Mouse (Mus musculus) urinary bladder, postnatal 4 days (tissue): ENCODE results near the gene Adprm.
"Not testable (repeated sequence)": the region's sequence is repeated elsewhere in the genome, so short reads cannot be mapped to it uniquely, and the experiment has no call there.

Experiments
- DNase-seq, 2 experiments: peaks; one replicate each; pipeline ENCODE4 v3.0.0; 2021 to 2022; ENCODE audit warnings: low spot score in 2 of 2

The Adprm gene

DNA sequence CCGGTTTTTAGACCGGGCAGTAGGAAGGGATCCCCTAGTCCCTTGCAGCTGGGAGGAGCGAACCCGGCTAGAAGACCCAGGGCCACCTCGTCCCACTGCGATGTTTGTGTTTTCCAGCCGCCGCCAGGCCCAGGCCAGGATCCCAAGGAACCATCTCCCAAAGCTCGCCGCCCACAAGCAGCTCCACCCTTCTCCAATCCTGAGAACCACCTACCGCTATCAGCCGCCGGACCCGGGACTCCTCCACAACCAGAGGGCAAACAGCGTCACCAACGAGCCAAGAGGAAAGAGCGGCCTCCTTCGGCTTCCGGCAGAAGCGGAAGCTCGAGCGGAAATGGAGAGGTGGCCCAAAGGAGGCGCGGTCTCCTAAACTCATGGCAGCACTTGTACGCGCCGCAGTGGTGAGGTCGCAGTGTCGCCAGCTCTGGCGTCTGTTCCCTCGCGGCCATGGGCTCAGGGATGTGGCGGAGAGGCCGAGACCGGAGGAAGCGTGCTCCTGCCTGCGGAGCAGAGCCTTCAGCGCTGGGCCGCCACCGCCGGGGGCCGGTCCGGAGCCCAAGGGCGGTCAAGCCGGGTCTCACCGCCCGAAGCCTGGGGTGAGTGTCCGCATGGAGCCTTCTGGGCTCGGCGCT is at the start of gene Adprm, which contains the start of gene Sco1:
TSS of gene Adprm (minus strand) at position 274 of the 632 bp plus-strand sequence.
TSS of gene Sco1 (plus strand) at position 350 of the 632 bp plus-strand sequence.
- DNase-seq, result peak; percentile 83 to 87

- no peak for DNase-seq
Measured at GRCm38 (mm10) chr11:67101713-67102112, 49.3 kb upstream of the Adprm start.

GRCm38 (mm10) chr11:67100169-67100568 is 47.8 kb upstream of the Adprm start:
- DNase-seq, result peak in 1 of 2 experiments; percentile 51

GRCm38 (mm10) chr11:67099241-67099640 is 46.8 kb upstream of the Adprm start:
- peak in 1 of 2 experiments; percentile 56 for DNase-seq

GRCm38 (mm10) chr11:67098427-67098826 is 46.0 kb upstream of the Adprm start:
- peak in 1 of 2 experiments; percentile 44 for DNase-seq

DNA sequence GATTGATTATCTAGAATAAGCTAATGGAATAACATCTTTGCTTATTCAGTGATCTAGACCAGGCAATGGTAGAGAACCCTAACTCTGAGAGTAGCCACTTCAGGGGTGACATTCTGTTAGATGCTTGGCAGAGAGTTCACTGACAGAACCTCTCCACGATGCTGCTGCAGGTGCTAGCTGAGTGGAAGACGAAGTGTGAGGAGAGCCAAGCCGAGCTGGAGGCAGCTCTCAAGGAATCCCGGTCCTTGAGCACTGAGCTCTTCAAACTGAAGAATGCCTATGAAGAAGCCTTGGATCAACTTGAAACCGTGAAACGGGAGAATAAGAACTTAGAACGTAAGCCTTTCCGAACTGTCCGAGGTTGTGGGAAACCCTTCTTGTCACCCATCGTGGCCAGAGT is 45.3 kb upstream of the Adprm start:
- peak in 1 of 2 experiments; percentile 53 for DNase-seq

DNA sequence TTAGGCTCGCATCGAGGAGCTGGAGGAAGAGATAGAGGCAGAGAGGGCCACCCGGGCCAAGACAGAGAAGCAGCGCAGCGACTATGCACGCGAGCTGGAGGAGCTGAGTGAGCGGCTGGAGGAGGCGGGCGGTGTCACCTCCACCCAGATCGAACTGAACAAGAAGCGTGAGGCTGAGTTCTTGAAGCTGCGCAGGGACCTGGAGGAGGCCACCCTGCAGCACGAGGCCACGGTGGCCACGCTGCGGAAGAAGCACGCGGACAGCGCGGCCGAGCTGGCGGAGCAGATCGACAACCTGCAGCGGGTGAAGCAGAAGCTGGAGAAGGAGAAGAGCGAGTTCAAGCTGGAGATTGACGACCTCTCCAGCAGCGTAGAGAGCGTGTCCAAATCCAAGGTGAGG is 42.1 kb upstream of the Adprm start:
- peak in 1 of 2 experiments; percentile 58 for DNase-seq

GRCm38 (mm10) chr11:67093652-67094051 is 41.3 kb upstream of the Adprm start:
- no peak for DNase-seq

GRCm38 (mm10) chr11:67093201-67093600 is 40.8 kb upstream of the Adprm start:
- DNase-seq, result peak in 1 of 2 experiments; percentile 54

DNA sequence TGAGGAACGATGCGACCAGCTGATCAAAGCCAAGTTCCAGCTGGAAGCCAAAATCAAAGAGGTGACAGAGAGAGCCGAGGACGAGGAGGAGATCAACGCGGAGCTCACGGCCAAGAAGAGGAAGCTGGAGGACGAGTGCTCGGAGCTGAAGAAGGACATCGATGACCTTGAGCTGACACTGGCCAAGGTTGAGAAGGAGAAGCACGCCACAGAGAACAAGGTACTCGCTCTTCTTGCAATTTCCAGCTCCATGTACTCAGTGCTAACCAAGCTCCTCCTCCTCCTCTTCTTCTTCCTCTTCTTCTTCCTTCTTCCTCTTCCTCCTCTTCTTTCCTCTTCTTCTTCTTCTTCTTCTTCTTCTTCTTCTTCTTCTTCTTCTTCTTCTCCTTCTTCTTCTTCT is 40.0 kb upstream of the Adprm start:
- not testable (repeated sequence) for DNase-seq

DNA sequence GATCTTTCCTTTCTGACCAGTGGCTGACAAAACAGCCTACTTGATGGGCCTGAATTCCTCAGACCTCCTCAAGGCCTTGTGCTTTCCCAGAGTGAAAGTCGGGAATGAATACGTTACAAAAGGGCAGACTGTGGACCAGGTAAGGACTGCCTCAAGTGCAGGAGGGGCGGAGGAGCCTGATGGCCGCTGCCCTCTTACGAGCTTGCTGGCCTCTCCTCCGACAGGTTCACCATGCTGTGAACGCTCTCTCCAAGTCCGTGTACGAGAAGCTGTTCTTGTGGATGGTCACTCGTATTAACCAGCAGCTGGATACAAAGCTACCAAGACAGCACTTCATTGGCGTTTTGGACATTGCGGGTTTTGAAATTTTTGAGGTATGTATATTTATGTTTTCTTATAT is 34.8 kb upstream of the Adprm start:
- DNase-seq, result no peak

DNA sequence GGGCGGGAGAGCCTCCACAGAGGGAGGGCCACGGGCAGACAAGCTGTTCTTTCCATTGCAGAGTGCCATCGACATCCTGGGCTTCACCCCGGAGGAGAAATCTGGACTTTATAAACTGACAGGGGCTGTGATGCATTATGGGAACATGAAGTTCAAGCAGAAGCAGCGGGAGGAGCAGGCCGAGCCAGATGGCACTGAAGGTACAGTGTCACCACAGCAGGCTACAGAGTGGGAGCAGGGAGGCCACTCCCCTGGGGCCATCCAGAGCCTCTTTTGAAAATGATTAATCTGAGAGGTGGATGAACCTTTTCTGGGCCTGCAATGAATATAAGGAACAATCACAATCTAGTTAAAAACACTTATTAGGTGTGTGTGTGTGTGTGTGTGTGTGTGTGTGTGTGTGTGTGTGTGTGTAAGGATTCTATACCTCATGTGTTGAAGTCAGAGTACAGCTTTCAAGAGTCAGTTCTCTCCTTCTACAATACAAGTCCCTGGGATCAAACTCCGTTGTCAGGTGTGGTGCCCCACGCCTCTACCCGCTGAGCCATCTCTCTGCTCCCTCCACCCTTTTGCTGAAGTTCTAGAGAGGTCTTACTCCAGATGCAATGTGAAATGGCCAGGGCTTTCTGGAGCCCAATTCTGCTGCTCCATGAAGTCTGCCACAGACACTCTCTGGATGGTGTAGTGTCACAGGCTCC is 34.2 kb upstream of the Adprm start:
- no peak for DNase-seq

GRCm38 (mm10) chr11:67085489-67085888 is 33.1 kb upstream of the Adprm start:
- peak; percentile 32 to 75 for DNase-seq

- no peak for DNase-seq
Measured at GRCm38 (mm10) chr11:67083712-67084340, 31.4 kb upstream of the Adprm start.

DNA sequence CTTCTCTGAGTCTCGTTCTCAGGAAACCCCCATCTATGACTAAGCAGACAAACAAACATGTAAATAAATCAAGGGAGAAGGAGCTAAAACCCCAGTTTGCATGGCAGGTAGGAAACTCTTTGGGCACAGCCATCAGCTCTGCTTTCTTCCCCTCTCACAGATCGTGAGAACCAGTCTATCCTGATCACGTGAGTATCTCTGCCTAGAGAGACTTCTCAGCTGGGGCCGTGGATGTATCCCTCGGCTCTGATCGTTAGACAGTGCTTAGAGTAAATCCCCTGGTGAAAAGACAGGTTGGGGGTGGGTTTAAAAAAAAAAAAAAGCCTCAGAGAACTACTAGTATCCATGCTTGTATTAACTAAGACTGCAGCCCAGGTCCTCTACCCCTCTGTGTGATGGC is 30.8 kb upstream of the Adprm start:
- DNase-seq, result no peak

DNA sequence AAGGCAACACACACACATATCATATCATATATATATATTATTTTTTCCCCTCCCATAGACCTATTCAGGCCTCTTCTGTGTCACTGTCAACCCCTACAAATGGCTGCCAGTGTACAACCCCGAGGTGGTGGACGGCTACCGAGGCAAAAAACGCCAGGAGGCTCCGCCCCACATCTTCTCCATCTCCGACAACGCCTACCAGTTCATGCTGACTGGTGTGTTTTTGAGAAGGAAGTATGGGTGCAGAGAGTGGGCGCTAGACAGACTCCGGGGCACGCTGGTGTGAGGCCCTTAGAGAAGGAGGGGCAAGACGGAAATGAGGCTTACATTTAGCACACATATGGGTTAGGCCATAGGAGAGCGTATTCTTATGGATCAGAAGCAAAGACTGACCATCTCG is 30.4 kb upstream of the Adprm start:
- DNase-seq, result no peak

- DNase-seq, result no peak
Measured at GRCm38 (mm10) chr11:67082188-67082587, 29.8 kb upstream of the Adprm start.

DNA sequence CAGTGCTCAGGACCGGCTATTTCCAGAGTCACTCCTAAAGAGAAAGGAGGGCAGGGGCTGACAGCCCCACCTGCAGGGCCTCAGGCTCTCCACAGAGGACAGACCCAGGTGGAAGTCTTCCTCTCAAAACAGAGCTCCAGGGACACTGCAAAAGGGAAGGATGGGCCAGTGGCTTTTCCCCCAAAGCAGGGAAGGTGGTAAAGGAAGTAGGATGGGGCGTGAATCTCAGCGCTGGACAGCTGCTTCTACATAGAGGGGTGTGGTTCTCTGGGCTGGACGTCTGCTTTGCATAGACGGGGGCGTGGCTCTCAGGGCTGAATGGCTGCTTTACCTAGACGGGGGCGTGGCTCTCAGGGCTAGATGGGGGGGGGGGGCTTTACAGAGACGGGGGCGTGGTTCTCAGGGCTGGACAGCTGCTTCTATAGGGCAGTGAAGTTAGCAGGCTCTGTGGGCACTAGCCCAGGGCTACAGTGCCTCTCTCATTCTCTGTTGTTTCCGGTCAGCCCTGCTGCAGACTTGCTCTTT is 28.8 kb upstream of the Adprm start:
- DNase-seq, result no peak

GRCm38 (mm10) chr11:67080168-67080567 is 27.8 kb upstream of the Adprm start:
- DNase-seq, result no peak

DNA sequence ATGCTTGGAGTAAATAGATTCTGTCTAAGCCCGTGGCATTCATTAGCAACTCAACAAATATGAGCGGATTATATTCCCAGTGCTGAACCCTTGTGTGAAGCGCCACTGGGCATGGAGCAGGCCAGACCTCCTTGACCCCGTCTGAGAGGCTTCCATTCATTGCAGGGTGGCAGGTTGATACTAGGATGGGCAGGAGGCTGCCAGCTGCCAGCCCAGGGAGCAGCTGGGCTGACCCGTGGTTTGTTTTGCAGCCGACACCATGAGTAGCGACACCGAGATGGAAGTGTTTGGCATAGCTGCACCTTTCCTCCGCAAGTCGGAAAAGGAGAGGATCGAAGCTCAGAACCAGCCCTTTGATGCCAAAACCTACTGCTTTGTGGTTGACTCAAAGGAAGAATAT is 27.3 kb upstream of the Adprm start:
- no peak for DNase-seq

- no peak for DNase-seq
Measured at GRCm38 (mm10) chr11:67078888-67079287, 26.5 kb upstream of the Adprm start.

GRCm38 (mm10) chr11:67078000-67078399 is 25.6 kb upstream of the Adprm start, which contains the start of gene Myh3:
Gene Myh3, plus strand, starts transcription at chr11:67078300.
- no peak for DNase-seq
